Mouse (Mus musculus) liver (tissue): ENCODE results near the gene Zyx.
A peak's percentile ranks its signal among the peaks of the same experiment; 100 is the strongest.

Source experiments
- DNase-seq: peaks from one replicate; pipeline ENCODE4 v3.0.0-alpha.2; 2020; ENCODE audit warnings: mixed read lengths

Gene Zyx

DNA sequence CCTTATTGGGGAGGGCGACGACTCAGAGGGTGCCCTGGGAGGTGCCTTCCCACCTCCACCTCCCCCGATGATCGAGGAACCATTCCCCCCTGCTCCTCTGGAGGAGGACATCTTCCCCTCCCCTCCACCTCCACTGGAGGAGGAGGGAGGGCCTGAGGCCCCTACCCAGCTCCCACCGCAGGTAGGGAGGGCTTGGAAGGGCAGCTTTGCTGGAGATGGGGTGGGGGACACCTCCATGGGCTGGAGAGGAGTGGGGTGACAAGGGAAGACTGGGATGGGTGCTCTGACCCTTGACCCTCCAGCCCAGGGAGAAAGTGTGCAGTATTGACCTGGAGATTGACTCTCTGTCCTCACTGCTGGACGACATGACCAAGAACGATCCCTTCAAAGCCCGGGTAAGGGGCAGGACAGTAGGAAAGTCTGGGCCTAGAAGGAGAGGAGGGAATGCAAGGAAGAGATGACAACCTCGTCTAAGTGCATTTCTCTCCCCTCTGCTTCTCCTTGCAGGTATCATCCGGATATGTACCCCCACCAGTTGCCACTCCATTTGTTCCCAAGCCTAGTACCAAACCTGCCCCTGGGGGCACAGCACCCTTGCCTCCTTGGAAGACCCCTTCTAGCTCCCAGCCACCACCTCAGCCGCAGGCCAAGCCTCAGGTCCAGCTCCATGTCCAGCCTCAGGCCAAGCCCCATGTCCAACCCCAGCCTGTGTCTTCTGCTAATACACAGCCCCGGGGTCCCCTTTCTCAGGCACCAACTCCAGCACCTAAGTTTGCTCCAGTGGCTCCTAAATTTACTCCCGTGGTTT lies 1.7 kb downstream of the Zyx start:
- no peak for DNase-seq

DNA sequence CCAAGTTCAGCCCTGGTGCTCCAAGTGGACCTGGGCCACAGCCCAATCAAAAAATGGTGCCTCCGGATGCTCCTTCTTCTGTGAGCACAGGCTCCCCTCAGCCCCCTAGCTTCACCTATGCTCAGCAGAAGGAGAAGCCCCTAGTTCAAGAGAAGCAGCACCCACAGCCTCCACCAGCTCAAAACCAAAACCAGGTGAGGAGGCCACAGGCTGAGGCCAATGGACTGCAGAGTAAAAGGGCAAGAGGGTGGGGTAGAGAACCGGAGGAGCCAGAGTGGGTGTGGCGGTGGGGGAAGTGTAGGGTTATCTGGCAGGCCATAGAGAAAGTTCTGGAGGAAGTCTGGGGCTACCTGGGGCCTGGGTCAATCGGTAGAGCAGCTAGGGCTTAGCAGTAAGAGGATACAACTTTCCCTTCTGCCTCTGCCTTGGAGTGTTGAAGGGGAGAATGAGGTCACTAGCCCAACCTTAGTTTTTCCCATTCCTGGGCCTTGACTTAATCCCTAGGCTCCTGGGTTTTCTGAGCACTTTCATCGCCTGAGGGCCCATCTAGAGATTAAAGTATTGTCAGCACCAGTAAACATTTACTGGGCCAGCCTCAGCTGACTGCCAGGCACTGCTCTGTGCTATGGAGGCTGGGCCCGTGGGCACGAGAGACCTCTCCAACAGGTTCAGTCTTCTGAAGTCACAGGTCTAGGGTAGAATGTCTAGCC lies 2.5 kb downstream of the Zyx start:
- DNase-seq: peak; percentile 59

DNA sequence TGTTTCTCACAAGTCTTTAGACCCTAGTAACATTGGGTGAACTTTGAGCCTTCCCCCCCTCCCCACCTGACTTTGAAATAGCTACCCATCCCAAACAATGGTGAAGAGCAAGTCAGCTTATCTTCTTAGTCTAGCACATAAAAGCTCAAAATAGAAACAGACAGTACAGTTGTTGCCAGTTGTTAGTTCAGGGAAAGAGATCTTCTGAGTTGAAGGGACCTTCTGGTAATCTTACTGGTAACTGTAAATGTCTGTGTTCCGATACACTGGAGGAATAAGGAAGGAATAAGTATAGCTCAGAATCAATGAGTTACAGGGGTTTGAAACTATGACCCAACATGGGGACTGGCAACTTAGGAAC lies 3.0 kb downstream of the Zyx start:
- no peak for DNase-seq

DNA sequence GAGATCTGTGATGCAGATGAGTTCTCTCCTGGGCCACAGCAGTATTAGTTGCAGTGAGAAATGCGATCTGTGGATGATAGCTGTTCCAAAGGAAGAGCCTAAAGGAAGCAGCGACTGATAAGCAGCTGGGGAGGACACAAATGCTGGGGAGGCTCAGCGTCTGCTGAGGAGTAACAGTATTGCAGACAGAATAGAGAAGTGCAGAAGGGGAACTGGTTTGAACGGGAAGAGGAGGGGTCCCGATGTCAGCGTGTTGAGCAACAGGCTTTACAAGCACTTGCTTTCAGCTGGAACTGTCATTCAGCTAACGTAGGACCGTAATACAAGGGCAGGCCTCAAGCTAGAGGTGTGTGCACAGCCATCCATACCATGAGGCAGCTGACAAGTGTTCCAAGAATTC lies 3.8 kb downstream of the Zyx start:
- DNase-seq: peak; percentile 38

DNA sequence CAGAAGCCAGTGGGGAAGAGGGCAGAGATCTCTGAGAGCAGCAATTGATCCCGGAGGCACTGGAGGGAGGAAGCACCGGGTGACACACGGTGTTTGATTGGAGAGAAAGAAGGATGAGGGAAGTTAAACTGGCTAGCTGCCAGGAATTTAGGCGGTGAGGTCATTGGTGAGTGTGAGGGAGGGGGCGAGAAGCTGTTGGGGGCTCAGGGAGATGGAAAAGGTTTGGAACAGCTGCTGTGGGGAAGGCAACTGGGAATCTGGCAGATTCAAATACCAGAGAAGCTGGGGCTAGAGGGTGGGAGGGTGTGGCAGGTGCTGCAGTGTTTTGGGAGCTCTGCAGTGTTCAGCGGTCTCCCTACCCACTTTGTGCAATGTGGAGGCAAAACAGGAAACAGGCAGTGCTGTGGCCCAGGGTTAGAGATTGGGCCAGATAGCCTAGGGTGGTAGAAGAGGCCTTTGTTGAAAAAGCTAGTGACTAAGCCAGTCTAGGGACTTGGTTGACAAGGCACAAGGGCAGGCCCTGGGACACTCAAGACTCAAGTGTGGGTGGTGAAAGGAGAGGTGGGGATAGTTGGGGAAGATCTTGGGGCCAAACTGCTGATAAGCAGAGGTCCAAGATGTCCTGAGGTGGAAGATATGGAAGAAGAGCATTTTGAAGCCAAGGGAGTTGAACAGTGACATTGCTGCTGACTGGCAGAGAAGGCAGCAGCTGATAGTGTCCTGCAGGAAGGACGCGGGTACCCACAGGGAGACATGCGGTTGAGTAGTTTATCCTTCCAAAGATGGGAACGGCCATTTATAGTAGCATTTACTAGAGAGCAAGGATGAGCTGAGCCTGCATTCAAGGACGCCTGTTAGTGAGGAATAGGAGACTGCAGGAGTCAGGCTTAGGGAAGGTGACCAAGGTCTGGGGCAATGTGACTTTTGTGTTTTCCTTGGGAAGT lies 4.9 kb downstream of the Zyx start:
- peak; percentile 29 for DNase-seq

DNA sequence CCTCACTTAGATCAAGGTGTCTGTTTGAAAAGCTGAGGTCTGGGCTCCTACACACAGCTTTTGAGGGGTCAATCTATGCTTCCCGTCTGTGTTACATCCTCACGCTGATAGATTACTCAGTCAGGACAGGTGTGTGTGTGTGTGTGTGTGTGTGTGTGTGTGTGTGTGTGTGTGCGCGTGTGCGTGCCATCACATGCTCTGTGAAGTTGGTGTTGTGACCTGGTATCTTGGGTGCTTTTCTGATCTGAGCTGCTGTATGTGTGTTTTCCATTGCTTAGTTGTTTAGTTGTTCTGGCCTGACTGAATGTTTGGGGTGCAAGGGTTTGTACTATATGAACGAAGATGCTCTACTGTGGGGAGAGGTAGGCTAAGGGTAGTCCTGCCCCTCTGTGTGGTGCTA lies 5.9 kb downstream of the Zyx start:
- DNase-seq: no peak

DNA sequence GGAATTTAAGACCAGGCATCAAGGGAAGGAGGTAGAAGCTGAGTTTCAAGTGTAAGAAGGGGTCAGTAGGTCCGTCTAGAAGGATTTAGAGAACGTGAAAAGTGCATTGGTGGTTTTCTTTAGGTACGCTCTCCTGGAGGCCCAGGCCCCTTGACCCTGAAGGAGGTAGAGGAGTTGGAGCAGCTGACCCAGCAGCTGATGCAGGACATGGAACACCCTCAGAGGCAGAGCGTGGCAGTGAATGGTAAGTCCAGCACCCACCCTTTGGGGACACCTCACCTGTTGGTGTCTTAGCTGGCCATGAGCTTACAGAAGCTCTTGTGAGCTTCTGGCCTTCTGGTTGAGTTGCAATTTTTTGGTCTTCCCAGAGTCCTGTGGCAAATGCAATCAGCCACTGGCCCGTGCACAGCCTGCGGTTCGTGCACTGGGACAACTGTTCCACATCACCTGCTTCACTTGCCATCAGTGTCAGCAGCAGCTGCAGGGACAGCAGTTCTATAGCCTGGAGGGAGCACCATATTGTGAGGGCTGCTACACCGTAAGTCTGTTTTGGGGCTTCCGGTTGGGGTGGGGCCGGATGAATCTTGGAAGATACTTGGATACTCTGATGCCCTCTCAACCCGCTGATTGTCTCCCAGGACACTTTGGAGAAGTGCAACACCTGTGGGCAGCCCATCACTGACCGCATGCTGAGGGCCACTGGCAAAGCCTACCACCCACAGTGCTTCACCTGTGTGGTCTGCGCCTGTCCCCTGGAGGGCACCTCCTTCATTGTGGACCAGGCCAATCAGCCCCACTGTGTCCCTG lies 6.6 kb downstream of the Zyx start:
- DNase-seq: no peak

DNA sequence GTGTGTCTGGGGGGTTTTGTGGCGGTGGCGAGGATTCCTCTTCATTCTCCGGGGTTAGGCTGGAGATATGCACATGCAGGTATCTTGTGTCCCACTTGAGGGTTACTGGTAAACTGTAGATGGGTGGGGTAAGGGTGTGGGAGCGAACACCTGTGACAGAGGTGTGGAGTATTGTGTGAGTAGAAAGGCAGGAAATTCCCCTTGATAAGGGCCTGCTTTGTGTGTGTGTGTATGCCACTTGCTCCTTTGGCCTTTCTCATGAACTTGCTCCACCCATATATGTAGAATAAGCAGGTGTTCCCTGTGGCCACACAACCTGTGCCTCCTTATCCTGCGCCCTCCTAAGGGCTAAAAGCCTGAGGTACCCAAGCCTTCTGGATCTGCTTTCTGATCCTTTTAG lies 7.5 kb downstream of the Zyx start:
- DNase-seq: no peak

DNA sequence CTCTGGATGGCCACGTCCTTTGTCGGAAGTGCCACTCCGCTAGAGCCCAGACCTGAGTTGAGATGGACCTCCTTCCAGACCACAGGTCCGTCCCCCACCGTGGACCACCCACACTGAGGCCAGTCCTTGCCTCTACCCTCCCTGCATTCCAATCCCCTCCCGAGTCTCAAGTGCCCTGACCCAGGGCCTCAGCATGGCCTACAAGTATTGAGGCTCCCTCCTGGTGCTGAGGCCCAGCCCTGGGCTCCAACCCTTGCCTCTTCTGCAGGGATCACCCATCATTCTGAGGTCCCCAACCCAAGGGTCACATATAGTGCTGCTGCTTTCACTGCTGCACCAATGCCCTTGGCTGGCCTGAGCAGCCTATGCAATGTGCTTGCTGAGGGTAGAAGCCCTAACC lies 8.5 kb downstream of the Zyx start:
- DNase-seq: no peak

DNA sequence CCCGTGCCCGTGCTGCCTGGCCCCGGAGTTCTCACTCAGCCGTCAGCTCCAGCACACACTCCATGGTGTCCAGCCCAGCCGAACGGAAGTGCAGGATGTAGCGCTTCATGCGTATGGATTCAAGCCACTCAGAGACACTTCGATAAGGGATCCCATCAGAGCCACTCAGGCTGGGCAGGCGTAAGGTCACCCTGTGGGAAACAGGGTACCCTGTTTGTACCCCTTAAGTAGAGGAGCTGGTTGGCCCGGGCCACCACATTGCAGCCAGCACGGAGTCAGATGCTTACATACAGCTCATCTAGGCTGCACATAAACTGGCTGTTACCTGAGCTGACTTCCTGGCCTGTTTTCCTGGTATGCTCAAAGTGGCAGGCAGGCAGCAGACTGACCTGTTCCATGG lies 9.5 kb downstream of the Zyx start:
- DNase-seq: no peak

DNA sequence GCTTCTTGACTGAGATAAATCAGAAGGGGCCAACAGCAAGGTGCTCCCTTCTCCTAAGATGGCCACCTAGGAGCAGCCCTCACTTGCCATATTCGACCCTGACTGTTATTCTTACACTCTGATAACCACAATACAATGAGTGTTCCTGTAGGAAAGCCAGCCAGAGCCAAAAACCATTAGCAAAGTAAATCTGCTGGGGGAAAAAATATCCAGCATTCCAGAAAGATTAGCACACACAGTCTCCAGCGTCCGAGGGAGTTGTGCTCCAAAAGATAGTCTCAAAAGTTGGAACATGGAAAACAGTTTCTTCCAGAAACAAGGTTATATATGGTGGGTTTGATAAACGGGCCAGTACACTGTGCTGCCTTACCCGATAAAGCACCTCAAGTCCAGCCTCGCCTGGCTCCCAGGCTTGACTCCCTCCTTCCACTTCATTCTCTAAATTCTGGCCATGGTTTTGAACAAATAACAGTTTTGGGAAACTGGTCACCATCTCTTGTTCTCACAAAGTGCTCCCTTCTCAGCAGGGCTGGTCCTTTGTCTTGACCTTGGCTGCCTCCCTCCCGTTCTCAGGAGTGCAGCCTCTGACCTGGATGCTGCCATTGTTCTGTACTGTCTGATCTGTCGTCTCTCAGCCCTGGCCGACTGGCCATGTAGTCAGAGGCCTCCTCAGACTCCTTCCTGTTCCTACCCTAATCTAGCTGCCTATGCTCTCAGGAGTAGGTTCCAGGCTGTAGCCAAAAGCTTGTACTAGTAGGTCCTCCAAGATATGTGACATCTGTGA lies 10.1 kb downstream of the Zyx start:
- DNase-seq: no peak

DNA sequence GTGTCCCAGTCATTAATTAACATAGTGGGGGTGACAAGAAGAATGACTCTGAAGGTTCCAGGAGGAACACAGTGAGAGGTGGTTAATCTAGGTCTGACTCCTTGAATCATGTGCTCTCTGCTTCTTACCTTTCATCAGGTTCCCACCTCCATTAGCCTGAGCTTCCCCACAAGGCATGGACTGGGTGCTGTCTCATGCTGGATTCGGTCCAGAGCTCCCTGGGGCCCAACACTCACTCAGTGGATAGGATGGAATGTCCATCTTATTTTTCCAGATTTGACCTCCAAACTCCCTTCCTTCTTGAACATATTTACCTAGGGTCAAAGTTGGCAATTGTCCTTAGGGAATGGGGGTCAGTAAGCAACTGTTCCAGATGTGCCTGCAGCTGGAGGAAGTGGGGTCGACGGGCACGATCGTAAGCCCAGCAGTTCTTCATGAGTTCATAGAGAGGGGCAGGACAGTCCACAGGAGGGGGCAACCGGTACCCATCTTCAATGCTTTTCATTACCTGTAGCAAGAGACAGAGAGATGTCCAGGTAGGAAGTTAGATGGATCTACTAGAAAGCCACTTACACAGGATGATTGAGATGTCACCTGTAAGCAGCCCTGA lies 10.9 kb downstream of the Zyx start:
- no peak for DNase-seq

DNA sequence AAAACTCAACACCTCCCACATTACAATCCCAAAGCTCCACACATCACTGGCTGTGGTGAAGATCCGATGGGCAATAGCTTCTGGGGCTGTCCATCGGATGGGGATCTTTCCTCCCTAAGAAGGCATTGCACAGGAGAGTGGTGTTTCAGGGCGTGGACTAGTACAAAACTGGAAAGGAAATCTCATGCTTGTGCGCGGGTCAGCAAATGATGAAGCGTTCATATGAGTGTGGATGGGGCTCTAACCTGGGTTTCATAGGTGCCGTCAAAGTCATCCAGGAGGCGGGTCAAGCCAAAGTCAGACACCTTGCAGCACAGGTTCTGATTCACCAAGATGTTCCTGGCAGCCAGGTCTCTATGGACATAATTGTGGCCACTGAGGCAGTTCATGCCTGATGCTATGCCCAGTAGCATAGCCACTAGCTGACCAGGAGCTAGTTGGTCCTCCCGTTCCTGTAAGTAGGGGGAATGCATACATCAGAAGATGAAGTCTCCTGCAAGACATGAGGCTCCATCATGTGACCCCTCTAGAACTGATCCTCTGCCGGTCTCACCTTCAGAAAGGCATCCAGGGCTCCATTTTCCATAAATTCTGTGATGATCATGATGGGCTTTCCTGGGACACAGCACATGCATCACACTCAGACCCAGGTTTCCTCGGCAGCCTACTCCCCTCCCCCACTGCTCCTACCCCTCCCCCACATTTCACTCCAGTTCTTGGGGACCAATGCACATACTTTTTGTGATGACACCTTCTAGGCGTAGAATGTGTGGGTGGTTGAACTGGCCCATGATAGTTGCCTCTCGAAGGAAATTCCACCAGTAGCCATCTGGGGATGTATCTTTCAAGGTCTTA lies 11.8 kb downstream of the Zyx start:
- DNase-seq: no peak

DNA sequence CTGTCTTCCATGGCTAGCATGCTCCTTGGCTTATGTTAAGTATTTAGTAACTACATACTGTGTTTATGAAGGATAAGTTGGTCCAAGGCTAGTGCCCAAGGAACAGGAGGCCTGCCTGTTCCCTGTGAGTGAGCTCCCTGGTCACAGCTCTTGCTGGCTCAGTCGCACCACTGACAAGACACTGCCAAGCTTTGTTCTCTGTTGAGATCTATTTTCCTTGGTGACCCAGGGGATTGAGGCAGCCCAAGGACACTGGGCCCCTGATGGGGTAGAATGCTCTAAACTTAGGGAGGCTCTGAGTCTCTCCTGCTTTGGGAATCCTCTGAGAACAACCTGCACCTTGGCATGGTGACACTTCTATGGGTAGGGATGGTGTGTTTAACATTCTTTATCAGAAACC lies 12.6 kb downstream of the Zyx start:
- DNase-seq: no peak

DNA sequence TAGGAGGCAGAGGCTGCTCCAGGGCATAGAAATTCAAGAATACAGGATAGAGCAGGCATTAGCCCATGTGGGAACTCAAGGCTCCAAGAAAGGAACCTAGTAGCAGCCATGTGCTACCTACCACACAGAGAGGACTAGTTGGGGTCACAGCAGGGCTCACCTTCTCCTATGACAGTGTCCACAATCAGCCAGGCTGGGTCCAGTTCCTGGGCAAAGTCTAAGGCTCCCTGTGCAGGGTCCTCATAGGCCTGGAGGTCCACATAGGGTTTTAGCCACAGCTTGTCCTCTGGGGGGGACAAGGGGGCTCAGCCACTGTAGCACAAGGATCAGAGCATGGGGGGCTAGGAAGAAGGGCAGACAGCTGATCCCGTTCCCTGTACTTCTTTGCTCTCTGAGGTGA lies 13.1 kb downstream of the Zyx start:
- no peak for DNase-seq

DNA sequence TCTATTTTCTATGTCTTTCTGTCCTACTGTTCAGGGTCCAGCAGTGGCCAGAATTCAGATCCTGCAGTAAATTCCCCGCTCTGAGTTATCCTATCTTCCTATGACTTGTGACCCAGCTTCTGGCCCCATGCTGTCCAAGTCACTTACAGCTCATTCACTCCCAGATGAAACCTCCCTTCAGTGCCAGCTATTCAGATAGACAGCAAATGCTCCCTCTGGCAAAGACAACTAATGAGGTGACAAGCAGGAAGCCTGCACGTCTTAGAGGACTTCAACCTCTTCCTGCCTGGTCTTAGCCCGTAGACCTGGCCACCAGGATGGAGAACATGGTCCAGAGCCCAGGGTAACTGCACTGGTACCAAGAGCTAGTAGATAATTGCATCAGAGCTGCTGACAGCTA lies 13.5 kb downstream of the Zyx start:
- DNase-seq: no peak

DNA sequence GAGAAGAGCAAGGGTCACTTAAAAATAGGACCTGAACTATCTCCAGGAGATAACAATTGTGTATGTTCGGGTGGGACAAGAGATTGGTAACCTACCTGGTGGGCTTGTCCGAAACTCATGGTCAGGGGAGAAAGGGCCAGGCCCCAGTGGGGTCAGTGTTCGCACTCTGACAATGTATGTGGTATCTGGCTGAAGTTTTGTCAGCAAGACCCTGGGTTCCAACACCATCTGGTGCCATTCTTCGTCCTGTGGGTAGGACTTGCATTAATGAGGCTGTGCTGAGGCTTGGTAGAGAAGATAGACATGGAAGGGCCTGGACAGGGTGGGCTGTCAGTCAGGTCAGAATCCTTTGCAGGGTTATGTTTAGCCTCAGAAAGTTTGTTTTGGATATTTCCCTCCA lies 14.6 kb downstream of the Zyx start:
- no peak for DNase-seq

DNA sequence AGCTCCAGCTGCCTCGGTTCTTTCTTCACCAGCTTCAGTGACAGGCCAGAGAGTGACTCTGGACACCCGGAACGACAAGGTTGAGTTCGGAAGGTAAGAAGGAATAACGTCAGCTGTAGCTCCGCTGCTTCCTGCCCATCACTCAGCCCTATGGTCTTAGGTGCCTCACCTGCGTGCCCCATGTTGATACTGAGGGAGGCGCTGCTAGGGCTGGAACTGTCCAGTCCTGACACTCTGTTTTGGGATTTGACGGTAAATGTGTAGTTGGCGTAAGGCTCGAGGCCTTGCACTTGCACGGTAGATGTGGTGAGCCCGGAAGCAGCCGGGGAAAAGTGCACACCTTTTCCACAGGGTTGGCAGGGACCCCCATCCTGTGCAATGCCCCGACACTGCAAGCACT lies 15.2 kb downstream of the Zyx start:
- DNase-seq: no peak

DNA sequence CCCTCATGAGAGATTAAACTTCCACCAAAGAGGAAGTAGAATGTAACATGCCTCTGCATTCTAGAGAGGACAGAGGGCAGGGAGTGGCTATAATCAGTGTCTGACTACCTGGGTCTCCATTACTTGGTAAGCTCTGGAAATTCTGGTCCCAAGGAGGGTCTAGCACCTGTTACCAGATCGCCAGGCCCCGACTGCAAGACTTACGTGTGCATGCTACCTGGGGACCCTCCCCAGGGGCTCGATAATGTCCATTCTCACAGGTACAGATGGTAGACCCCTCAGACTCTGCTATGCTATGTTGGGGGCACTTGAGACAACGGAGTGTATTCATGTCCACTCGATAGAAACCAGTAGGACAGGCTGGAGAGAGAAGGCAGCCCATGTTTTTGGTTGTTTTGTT lies 15.8 kb downstream of the Zyx start:
- DNase-seq: no peak

DNA sequence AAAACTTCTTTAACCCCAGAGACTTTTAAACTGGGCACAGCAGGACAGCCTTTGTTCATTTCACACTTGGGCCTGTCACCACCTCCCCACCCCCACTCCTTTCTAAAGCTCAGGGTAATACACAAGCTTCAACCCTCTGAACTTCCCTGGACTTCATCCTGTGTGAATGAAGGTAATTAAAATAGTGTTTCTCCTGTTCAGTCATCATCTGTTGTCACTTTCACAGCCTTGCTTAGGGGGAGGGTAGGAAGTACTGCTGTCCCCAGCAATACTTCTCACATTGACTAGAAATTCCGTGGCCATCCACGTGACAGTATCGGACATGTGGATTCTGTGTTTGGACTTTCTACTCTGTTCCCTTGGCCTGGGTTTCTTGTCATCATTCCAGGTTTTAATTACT lies 20.4 kb downstream of the Zyx start:
- no peak for DNase-seq
